Mouse (Mus musculus): ENCODE measurements around the gene Repin1. TPM values are rescaled to one million over a fixed set of nuclear protein-coding genes. Genes with fewer than 3 reads are reported as not detected.

Repin1 gene
- polyA plus RNA-seq, 1 experiment from 2014 or later: 24.9 TPM

- Histone ChIP-seq H3K4me1 (replicated peaks) (peaks cover 8% of the 10 kb centered on the region), H3K4me3 (replicated peaks) (no peak within 1 kb of the TSS), H3K4me2 (replicated peaks) (no peak within 1 kb of the TSS), H3K27ac (no peak within 1 kb of the TSS), H3K9me3 (no peaks in the 10 kb centered on the region), H3K27me3 (replicated peaks) (no peaks in the 10 kb centered on the region), H3K36me3 (no peaks in the 10 kb centered on the region), H3K9ac (no peak within 1 kb of the TSS; the same call in 1 of the 2 replicates)
- no peak for ATAC-seq
- WGBS: 41% methylated on average over 6 of the region's 6 CpGs
These were observed 4.4 kb upstream of the Repin1 start, which contains the start of gene Gm45021 for GRCm38 (mm10) chr6:48589194-48589750. Gm45021 (plus strand) TSS chr6:48589610.

- Histone ChIP-seq H3K27me3 (replicated peaks) (no peaks in the 10 kb centered on the region), H3K9me3 (peaks cover 4% of the 10 kb centered on the region; the same call in 1 of the 2 replicates), H3K4me3 (replicated peaks) (no peak overlapping the region), H3K36me3 (peaks cover 12% of the 10 kb centered on the region), H3K4me1 (replicated peaks) (peaks cover 12% of the 10 kb centered on the region), H3K27ac (no peak overlapping the region), H3K4me2 (replicated peaks) (no peak overlapping the region), H3K9ac (no peak overlapping the region)
- 79% methylated on average over 3 of the region's 3 CpGs for WGBS
- no peak for ATAC-seq
These were observed 2.4 kb upstream of the Repin1 start for GRCm38 (mm10) chr6:48591221-48591845.

DNA sequence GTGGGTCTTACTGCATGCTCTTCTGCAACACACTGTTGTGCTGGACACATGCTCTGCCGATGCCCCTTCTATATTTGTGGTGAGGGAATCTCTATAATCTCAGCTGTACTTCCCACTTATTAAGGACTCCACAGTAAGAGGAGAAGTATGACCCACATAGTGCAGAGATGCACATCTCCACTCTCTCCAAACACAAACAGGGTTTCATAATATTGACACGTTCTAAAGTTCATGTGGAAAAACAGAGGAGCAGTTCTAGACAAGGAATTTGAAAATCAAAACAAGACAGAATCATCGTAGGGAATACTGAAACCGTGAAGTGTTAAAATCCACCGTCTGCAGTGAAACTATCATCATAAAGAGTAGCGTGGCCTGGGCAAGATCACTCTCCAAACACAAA is 1.8 kb upstream of the Repin1 start:
- Histone ChIP-seq H3K9me3 (peaks cover 8% of the 10 kb centered on the region), H3K27me3 (replicated peaks) (no peaks in the 10 kb centered on the region), H3K36me3 (peaks cover 17% of the 10 kb centered on the region), H3K4me1 (replicated peaks) (peaks cover 12% of the 10 kb centered on the region), H3K27ac (no peak overlapping the region), H3K9ac (no peak overlapping the region), H3K4me3 (replicated peaks) (no peak overlapping the region), H3K4me2 (replicated peaks) (no peak overlapping the region)
- ATAC-seq: no peak
- WGBS: 81% methylated on average over 6 of the region's 6 CpGs

GRCm38 (mm10) chr6:48594043-48594738 is 508 bp downstream of the Repin1 start:
- Histone ChIP-seq H3K4me2 (replicated peaks) (peak overlapping the region; percentile 89), H3K9ac (peak overlapping the region; percentile 88), H3K36me3 (peaks cover 39% of the 10 kb centered on the region), H3K4me1 (replicated peaks) (peaks cover 10% of the 10 kb centered on the region), H3K4me3 (replicated peaks) (peak overlapping the region; percentile 91), H3K9me3 (peaks cover 16% of the 10 kb centered on the region), H3K27ac (peak overlapping the region; percentile 86), H3K27me3 (replicated peaks) (no peaks in the 10 kb centered on the region)
- 2% methylated on average over 37 of the region's 41 CpGs for WGBS
- peak; percentile 69 for ATAC-seq

DNA sequence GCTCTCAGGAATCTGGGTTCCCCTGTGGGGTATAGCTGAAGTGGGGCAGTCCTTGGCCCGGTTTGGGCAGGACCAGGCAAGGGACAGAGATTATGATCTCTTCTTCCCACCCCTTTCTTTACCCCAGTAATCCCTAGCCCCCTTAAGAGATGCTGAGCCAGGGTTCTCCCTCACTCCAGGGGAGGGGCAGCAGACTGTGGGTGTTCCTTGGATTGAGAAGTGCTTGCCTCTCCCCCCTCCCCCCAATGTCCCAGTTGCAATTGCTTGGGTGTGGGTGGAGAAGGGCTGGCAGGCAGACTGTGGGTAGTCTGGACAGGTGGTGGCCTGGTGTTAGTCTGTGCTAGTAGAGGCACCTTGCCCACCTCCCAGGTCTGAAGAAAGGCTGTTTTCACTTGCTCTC is 1.6 kb downstream of the Repin1 start:
- peaks cover 44% of the 10 kb centered on the region for H3K36me3 ChIP-seq
- H3K4me2 ChIP-seq (replicated peaks): peak overlapping the region; percentile 89
- ATAC-seq: no peak
- H3K27ac ChIP-seq: no peak overlapping the region
- peaks cover 16% of the 10 kb centered on the region for H3K9me3 ChIP-seq
- no peak overlapping the region for H3K9ac ChIP-seq
- no peaks in the 10 kb centered on the region for H3K27me3 ChIP-seq (replicated peaks)
- WGBS: 58% methylated on average over 1 of the region's 1 CpGs
- peak overlapping the region; percentile 91 for H3K4me3 ChIP-seq (replicated peaks)
- H3K4me1 ChIP-seq (replicated peaks): peaks cover 9% of the 10 kb centered on the region

GRCm38 (mm10) chr6:48596545-48597232 is 3.0 kb downstream of the Repin1 start:
- Histone ChIP-seq H3K4me3 (replicated peaks) (no peak overlapping the region), H3K27ac (no peak overlapping the region), H3K27me3 (replicated peaks) (no peaks in the 10 kb centered on the region), H3K36me3 (peaks cover 44% of the 10 kb centered on the region), H3K4me1 (replicated peaks) (peaks cover 12% of the 10 kb centered on the region), H3K9ac (no peak overlapping the region), H3K9me3 (peaks cover 16% of the 10 kb centered on the region), H3K4me2 (replicated peaks) (no peak overlapping the region)
- ATAC-seq: no peak
- WGBS: 96% methylated on average over 45 of the region's 45 CpGs

GRCm38 (mm10) chr6:48597233-48597625 is 3.5 kb downstream of the Repin1 start:
- peaks cover 44% of the 10 kb centered on the region for H3K36me3 ChIP-seq
- H3K4me2 ChIP-seq (replicated peaks): no peak overlapping the region
- no peak overlapping the region for H3K9ac ChIP-seq
- H3K27ac ChIP-seq: no peak overlapping the region
- H3K27me3 ChIP-seq (replicated peaks): no peaks in the 10 kb centered on the region
- ATAC-seq: no peak
- H3K4me3 ChIP-seq (replicated peaks): no peak overlapping the region
- WGBS: 98% methylated on average over 27 of the region's 27 CpGs
- peaks cover 12% of the 10 kb centered on the region for H3K4me1 ChIP-seq (replicated peaks)
- peaks cover 16% of the 10 kb centered on the region for H3K9me3 ChIP-seq

GRCm38 (mm10) chr6:48600594-48600993 is 6.9 kb downstream of the Repin1 start:
- 0 out of 2 replicates have a peak, but pooled peaks cover 6% of the 10 kb centered on the region for H3K4me1 ChIP-seq (replicated peaks)
- H3K4me3 ChIP-seq (replicated peaks): no peak overlapping the region
- no peak overlapping the region for H3K9ac ChIP-seq
- no peak overlapping the region for H3K27ac ChIP-seq
- H3K27me3 ChIP-seq (replicated peaks): no peaks in the 10 kb centered on the region
- H3K4me2 ChIP-seq (replicated peaks): no peak overlapping the region
- H3K9me3 ChIP-seq: peaks cover 16% of the 10 kb centered on the region
- WGBS: 83% methylated on average over 1 of the region's 1 CpGs
- H3K36me3 ChIP-seq: peaks cover 39% of the 10 kb centered on the region
- ATAC-seq: no peak

GRCm38 (mm10) chr6:48601271-48602079 is 7.8 kb downstream of the Repin1 start, which contains the start of gene Zfp775:
Zfp775 (plus strand) TSS chr6:48602063.
- WGBS: 5% methylated on average over 42 of the region's 42 CpGs

DNA sequence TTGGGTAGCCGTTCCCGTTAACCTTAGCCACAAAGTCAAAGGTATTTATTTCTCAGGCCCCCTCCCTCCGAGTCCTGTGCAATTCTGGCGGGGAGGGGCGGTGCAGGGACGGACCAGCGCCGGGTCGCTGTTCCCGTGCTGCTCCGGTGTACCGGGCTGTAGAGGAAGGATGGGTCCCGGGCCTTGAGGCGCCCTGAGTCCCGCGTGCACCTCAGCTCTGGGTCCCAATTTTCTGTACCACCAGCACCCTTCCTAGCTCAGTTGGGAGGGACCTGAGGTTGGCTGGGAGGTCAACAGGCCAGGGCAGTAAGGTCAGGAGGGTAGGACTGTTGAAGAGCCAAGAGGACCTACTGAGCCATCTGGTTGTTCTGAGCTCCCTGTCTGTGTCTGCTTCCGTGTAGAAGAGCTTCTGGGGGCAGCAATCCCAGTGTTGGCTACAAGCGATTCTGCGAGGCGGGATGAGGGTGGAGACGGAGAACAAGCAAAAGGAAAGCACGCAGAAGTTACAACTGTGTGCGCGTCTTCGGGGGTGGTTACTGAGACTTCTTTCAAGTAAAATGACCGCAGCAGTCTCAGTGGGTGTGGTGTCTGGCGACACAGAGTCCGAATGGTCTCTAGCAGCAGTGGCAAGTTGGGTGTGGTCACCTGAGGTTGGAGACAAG is 8.5 kb downstream of the Repin1 start:
- peak overlapping the region; percentile 67 for H3K4me3 ChIP-seq (replicated peaks)
- H3K36me3 ChIP-seq: peaks cover 23% of the 10 kb centered on the region
- H3K9me3 ChIP-seq: peaks cover 4% of the 10 kb centered on the region
- 0 out of 2 replicates have a peak, but pooled peaks cover 6% of the 10 kb centered on the region for H3K4me1 ChIP-seq (replicated peaks)
- under 1% methylated on average over 28 of the region's 28 CpGs for WGBS
- ATAC-seq: peak; percentile 83
- peak overlapping the region; percentile 91 for H3K4me2 ChIP-seq (replicated peaks)
- peak overlapping the region; percentile 74 for H3K27ac ChIP-seq
- H3K9ac ChIP-seq: peak overlapping the region; percentile 71
- no peaks in the 10 kb centered on the region for H3K27me3 ChIP-seq (replicated peaks)

More at GRCm38 (mm10) chr6:48601271-48602079, 7.8 kb downstream of the Repin1 start, which contains the start of gene Zfp775:
- Histone ChIP-seq H3K4me1 (replicated peaks) (0 out of 2 replicates have a peak, but pooled peaks cover 6% of the 10 kb centered on the region), H3K27ac (peak within 1 kb of the TSS; percentile 74), H3K9me3 (peaks cover 12% of the 10 kb centered on the region), H3K27me3 (replicated peaks) (no peaks in the 10 kb centered on the region), H3K36me3 (peaks cover 31% of the 10 kb centered on the region), H3K9ac (peak within 1 kb of the TSS; percentile 71), H3K4me2 (replicated peaks) (peak within 1 kb of the TSS; percentile 91), H3K4me3 (replicated peaks) (peak within 1 kb of the TSS; percentile 67)
- peak; percentile 99 for ATAC-seq

GRCm38 (mm10) chr6:48608124-48608523 is 14.4 kb downstream of the Repin1 start:
- Histone ChIP-seq H3K9me3 (no peaks in the 10 kb centered on the region), H3K36me3 (no peaks in the 10 kb centered on the region), H3K4me3 (replicated peaks) (no peak overlapping the region), H3K27me3 (replicated peaks) (no peaks in the 10 kb centered on the region), H3K27ac (no peak overlapping the region), H3K4me1 (replicated peaks) (no peaks in the 10 kb centered on the region), H3K4me2 (replicated peaks) (no peak overlapping the region), H3K9ac (no peak overlapping the region)
- WGBS: 74% methylated on average over 2 of the region's 2 CpGs
- no peak for ATAC-seq
